Mouse (Mus musculus): ENCODE results near the gene Fam69b. TPM values are rescaled to one million over a fixed set of nuclear protein-coding genes. Genes with fewer than 3 reads are reported as not detected.

The Fam69b gene
- polyA plus RNA-seq (2014; fragmentation: Nextera tagmentation; extraction: Ambion mirVana) = 31.1 and 40.1 TPM in 2 replicates

- H3K4me1 ChIP-seq (ENCODE audit: control insufficient read depth, insufficient read depth, low read length) = peaks cover 13% of the 10 kb centered on the region
- WGBS = under 1% methylated on average over 23 of the region's 70 CpGs
- peaks cover 12% of the 10 kb centered on the region; the same call in 1 of the 2 replicates for H3K36me3 ChIP-seq (ENCODE audit: control insufficient read depth, insufficient read depth, low read length)
- peak within 1 kb of the TSS; percentile 75 for H3K4me3 ChIP-seq (ENCODE audit: low read depth, low read length)
- peak within 1 kb of the TSS; percentile 58 for H3K27ac ChIP-seq (replicated peaks; ENCODE audit: low read depth, low read length)
- H3K4me2 ChIP-seq (ENCODE audit: low read depth, low read length) = peak within 1 kb of the TSS; percentile 93
- ATAC-seq (ENCODE audit: low read depth) (peak; percentile 80), DNase-seq (ENCODE audit: low spot score) (peak; percentile 96)
- peak within 1 kb of the TSS; percentile 94 for H3K9ac ChIP-seq (ENCODE audit: low read depth, low read length)
- no peaks in the 10 kb centered on the region for H3K27me3 ChIP-seq (replicated peaks; ENCODE audit: control insufficient read depth, insufficient read depth, low read length)
- no peaks in the 10 kb centered on the region for H3K9me3 ChIP-seq (ENCODE audit: control insufficient read depth, low read length)
Measured at GRCm38 (mm10) chr2:26627921-26628739, at the start of gene Fam69b. Gene Fam69b, plus strand, starts transcription at chr2:26628457.

DNA sequence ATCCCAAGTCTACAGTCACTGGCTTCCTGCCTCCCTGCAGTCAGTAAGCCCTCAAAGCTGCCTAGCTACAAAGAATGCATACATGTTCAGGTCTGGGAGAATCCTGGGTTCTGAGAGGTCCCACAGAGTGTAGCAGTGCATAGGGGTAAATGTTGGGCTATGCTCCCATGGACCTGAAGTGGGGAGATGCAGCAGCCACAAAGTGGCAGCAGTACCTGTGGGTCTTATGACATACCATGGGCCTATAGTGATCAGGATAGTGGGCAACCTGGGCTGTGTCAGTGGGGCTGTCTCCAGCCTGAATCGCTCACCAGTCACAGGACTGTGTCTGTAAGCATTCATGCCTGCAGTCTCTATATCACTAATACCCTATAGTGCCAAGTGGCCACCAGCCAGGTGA, 48.5 kb upstream of the Fam69b start, which contains the start of gene Egfl7:
Gene Egfl7, plus strand, starts transcription at position 301 of the 400 bp plus-strand sequence.
- ATAC-seq (ENCODE audit: low read depth) = no peak
- no peak within 1 kb of the TSS for H3K9ac ChIP-seq (ENCODE audit: low read depth, low read length)
- no peak within 1 kb of the TSS for H3K4me2 ChIP-seq (ENCODE audit: low read depth, low read length)
- H3K27me3 ChIP-seq (replicated peaks; ENCODE audit: control insufficient read depth, insufficient read depth, low read length) = no peaks in the 10 kb centered on the region
- peak within 1 kb of the TSS; percentile 58 for H3K27ac ChIP-seq (replicated peaks; ENCODE audit: low read depth, low read length)
- H3K4me3 ChIP-seq (ENCODE audit: low read depth, low read length) = no peak within 1 kb of the TSS
- peaks cover 6% of the 10 kb centered on the region; the same call in 1 of the 2 replicates for H3K4me1 ChIP-seq (ENCODE audit: control insufficient read depth, insufficient read depth, low read length)
- H3K36me3 ChIP-seq (ENCODE audit: control insufficient read depth, insufficient read depth, low read length) = no peaks in the 10 kb centered on the region
- WGBS = 100% methylated on average over 1 of the region's 1 CpGs
- DNase-seq (ENCODE audit: low spot score) = no peak
- H3K9me3 ChIP-seq (ENCODE audit: control insufficient read depth, low read length) = no peaks in the 10 kb centered on the region

DNA sequence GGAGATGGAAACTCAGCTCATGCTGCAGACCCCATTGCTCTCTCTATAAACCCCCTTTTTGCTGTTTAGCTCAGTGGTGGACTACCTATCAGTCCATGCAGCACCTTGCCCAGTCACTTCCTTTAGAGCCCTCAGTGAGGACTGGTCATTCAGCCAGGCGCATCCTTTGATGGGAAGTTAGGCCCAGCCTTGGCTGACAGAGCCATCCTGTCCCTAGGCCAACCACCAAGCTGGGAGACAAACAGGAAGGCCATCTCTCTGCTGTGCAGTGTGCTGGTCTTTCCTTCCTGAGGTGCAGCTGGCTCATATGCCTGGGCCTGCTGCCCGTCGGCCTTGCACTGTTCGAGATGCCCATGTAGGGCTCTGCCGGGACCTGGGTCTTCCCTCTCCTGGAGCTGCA, 47.5 kb upstream of the Fam69b start:
- 76% methylated on average over 5 of the region's 5 CpGs for WGBS
- Histone ChIP-seq H3K4me3 (ENCODE audit: low read depth, low read length) (no peak overlapping the region), H3K27me3 (replicated peaks; ENCODE audit: control insufficient read depth, insufficient read depth, low read length) (no peaks in the 10 kb centered on the region), H3K9ac (ENCODE audit: low read depth, low read length) (no peak overlapping the region), H3K36me3 (ENCODE audit: control insufficient read depth, insufficient read depth, low read length) (no peaks in the 10 kb centered on the region), H3K9me3 (ENCODE audit: control insufficient read depth, low read length) (no peaks in the 10 kb centered on the region), H3K4me1 (ENCODE audit: control insufficient read depth, insufficient read depth, low read length) (peaks cover 5% of the 10 kb centered on the region; the same call in 1 of the 2 replicates), H3K4me2 (ENCODE audit: low read depth, low read length) (no peak overlapping the region), H3K27ac (replicated peaks; ENCODE audit: low read depth, low read length) (no peak overlapping the region)
- DNase-seq (ENCODE audit: low spot score) (no peak), ATAC-seq (ENCODE audit: low read depth) (no peak)

GRCm38 (mm10) chr2:26582203-26582602, 46.1 kb upstream of the Fam69b start:
- no peak overlapping the region for H3K4me3 ChIP-seq (ENCODE audit: low read depth, low read length)
- ATAC-seq (ENCODE audit: low read depth) = no peak
- no peak overlapping the region for H3K27ac ChIP-seq (replicated peaks; ENCODE audit: low read depth, low read length)
- no peak overlapping the region for H3K4me2 ChIP-seq (ENCODE audit: low read depth, low read length)
- H3K4me1 ChIP-seq (ENCODE audit: control insufficient read depth, insufficient read depth, low read length) = peaks cover 5% of the 10 kb centered on the region; the same call in 1 of the 2 replicates
- no peaks in the 10 kb centered on the region for H3K9me3 ChIP-seq (ENCODE audit: control insufficient read depth, low read length)
- no peaks in the 10 kb centered on the region for H3K36me3 ChIP-seq (ENCODE audit: control insufficient read depth, insufficient read depth, low read length)
- H3K27me3 ChIP-seq (replicated peaks; ENCODE audit: control insufficient read depth, insufficient read depth, low read length) = no peaks in the 10 kb centered on the region
- WGBS = 61% methylated on average over 2 of the region's 2 CpGs
- no peak for DNase-seq (ENCODE audit: low spot score)
- H3K9ac ChIP-seq (ENCODE audit: low read depth, low read length) = no peak overlapping the region

DNA sequence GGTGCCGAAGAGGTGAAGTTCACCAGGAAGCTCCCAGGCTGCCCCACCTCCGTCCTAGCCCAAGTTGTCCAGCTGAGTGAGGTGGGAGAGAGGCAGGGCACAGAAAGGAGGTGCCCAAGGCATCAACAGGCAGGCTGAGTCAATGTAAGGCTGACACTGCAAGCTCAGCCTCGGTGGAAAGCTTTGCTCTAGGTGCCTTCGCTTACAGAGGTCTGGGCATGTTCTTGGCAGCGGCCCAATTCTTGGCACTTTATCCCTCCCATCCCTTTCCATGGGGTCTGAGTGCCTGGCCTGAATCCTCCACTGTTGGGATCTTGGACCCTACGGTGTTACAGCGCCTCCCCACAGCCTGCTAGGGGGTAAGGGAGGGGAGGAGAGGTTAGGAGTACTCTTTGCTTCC, 45.5 kb upstream of the Fam69b start:
- Histone ChIP-seq H3K4me2 (ENCODE audit: low read depth, low read length) (no peak overlapping the region), H3K4me3 (ENCODE audit: low read depth, low read length) (no peak overlapping the region), H3K36me3 (ENCODE audit: control insufficient read depth, insufficient read depth, low read length) (no peaks in the 10 kb centered on the region), H3K9ac (ENCODE audit: low read depth, low read length) (no peak overlapping the region), H3K27ac (replicated peaks; ENCODE audit: low read depth, low read length) (no peak overlapping the region; the same call in 1 of the 2 replicates), H3K4me1 (ENCODE audit: control insufficient read depth, insufficient read depth, low read length) (peaks cover 5% of the 10 kb centered on the region; the same call in 1 of the 2 replicates), H3K9me3 (ENCODE audit: control insufficient read depth, low read length) (no peaks in the 10 kb centered on the region), H3K27me3 (replicated peaks; ENCODE audit: control insufficient read depth, insufficient read depth, low read length) (no peaks in the 10 kb centered on the region)
- WGBS = 81% methylated on average over 4 of the region's 7 CpGs
- ATAC-seq (ENCODE audit: low read depth) (no peak), DNase-seq (ENCODE audit: low spot score) (no peak)

GRCm38 (mm10) chr2:26583640-26584039, 44.6 kb upstream of the Fam69b start:
- Histone ChIP-seq H3K4me1 (ENCODE audit: control insufficient read depth, insufficient read depth, low read length) (peaks cover under 1% of the 10 kb centered on the region; the same call in 1 of the 2 replicates), H3K27me3 (replicated peaks; ENCODE audit: control insufficient read depth, insufficient read depth, low read length) (no peaks in the 10 kb centered on the region), H3K4me3 (ENCODE audit: low read depth, low read length) (peak overlapping the region; percentile 65), H3K4me2 (ENCODE audit: low read depth, low read length) (no peak overlapping the region), H3K36me3 (ENCODE audit: control insufficient read depth, insufficient read depth, low read length) (no peaks in the 10 kb centered on the region), H3K27ac (replicated peaks; ENCODE audit: low read depth, low read length) (peak overlapping the region; percentile 68; the same call in 1 of the 2 replicates), H3K9me3 (ENCODE audit: control insufficient read depth, low read length) (no peaks in the 10 kb centered on the region), H3K9ac (ENCODE audit: low read depth, low read length) (peak overlapping the region; percentile 48)
- ATAC-seq (ENCODE audit: low read depth) = no peak
- no peak for DNase-seq (ENCODE audit: low spot score)
- WGBS = 62% methylated on average over 11 of the region's 11 CpGs

DNA sequence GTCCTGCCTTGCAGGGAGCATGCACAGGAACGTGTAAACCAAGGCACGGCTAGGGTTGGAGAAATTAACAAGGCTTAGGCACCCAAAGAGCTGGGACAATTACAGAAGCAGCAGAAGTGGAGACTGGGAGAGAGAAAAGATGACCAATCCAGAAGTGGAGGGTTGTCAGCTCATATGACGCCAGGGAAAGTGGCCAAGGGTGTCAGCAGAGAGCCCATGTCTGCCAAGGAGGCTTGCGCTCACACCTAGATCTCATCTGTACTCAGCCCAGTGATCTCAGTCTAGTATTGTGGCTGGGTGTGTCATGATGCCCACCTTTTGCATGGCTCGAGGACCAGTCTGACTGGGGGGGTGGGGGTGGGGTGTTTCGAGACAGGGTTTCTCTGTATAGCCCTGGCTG, 42.5 kb upstream of the Fam69b start:
- WGBS = 61% methylated on average over 5 of the region's 6 CpGs
- Histone ChIP-seq H3K9me3 (ENCODE audit: control insufficient read depth, low read length) (no peaks in the 10 kb centered on the region), H3K9ac (ENCODE audit: low read depth, low read length) (peak overlapping the region; percentile 76), H3K36me3 (ENCODE audit: control insufficient read depth, insufficient read depth, low read length) (no peaks in the 10 kb centered on the region), H3K27me3 (replicated peaks; ENCODE audit: control insufficient read depth, insufficient read depth, low read length) (no peaks in the 10 kb centered on the region), H3K4me1 (ENCODE audit: control insufficient read depth, insufficient read depth, low read length) (no peaks in the 10 kb centered on the region), H3K27ac (replicated peaks; ENCODE audit: low read depth, low read length) (peak overlapping the region; percentile 61), H3K4me2 (ENCODE audit: low read depth, low read length) (no peak overlapping the region), H3K4me3 (ENCODE audit: low read depth, low read length) (peak overlapping the region; percentile 65)
- ATAC-seq (ENCODE audit: low read depth) (no peak), DNase-seq (ENCODE audit: low spot score) (no peak)

DNA sequence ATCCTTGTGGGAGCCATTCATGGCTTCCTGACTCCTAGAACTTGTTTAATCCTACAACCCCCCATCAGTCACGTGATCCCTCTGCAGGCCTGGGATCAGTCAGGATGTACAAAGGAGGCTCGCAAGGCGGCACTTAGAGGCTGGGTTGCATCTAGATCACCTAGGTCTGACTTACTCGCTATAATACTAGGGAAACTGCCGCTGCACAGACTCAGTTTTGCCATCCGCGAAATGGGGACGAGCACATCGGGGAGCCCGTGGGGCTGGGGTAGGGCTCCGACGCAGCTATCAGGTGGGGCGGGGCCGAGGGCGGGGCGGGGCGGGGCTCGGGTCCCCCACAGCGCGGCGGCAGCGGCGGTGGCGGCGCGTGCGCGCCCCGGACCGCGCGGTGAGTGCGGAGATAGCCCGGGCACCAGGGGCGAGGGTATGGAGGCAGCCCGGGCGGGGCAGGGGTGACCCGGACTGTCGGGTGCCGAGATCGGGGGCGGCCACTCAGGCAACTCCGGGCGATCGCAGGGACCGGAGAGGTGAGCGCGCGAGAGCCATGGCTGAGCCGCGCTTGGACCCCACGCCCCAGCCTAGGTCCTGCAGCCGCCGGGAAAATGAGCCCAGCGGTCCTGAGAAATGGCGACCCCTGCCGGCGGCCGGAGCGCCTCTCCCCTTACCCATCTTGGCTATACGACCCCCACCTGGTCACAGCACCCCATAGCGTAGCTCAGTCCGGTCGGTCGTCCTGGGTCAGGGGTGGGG, 41.8 kb upstream of the Fam69b start, which contains the start of gene Gm20532:
Gene Gm20532, plus strand, starts transcription at position 346 of the 750 bp plus-strand sequence.
- H3K36me3 ChIP-seq (ENCODE audit: control insufficient read depth, insufficient read depth, low read length) = no peaks in the 10 kb centered on the region
- peak within 1 kb of the TSS; percentile 61 for H3K27ac ChIP-seq (replicated peaks; ENCODE audit: low read depth, low read length)
- WGBS = 1% methylated on average over 33 of the region's 65 CpGs
- H3K4me2 ChIP-seq (ENCODE audit: low read depth, low read length) = peak within 1 kb of the TSS; percentile 74
- H3K9me3 ChIP-seq (ENCODE audit: control insufficient read depth, low read length) = no peaks in the 10 kb centered on the region
- peak; percentile 69 for DNase-seq (ENCODE audit: low spot score)
- no peaks in the 10 kb centered on the region for H3K27me3 ChIP-seq (replicated peaks; ENCODE audit: control insufficient read depth, insufficient read depth, low read length)
- peak within 1 kb of the TSS; percentile 65 for H3K4me3 ChIP-seq (ENCODE audit: low read depth, low read length)
- peak within 1 kb of the TSS; percentile 76 for H3K9ac ChIP-seq (ENCODE audit: low read depth, low read length)
- H3K4me1 ChIP-seq (ENCODE audit: control insufficient read depth, insufficient read depth, low read length) = no peaks in the 10 kb centered on the region
- peak; percentile 86 for ATAC-seq (ENCODE audit: low read depth)
